Mouse (Mus musculus): ENCODE results near the gene Ctrc.

The Ctrc gene

GRCm38 (mm10) chr4:141871333-141871725 lies 25.2 kb upstream of the Ctrc start:
- ChIA-PET POLR2A (interaction anchor here in 3 of 4 experiments (0.6 to 1.5 kb wide), 7 partner anchors 11 to 301 kb away, joined by 3 to 4 read pairs (median 3); no protein-coding TSS in a partner anchor), CTCF (interaction anchor here in 1 of 4 experiments (2.8 kb wide), 1 partner anchor 14 kb away, joined by 8 read pairs; no protein-coding TSS in a partner anchor)

- ChIA-PET CTCF (interaction anchor here in 2 of 4 experiments (1.1 to 2.8 kb wide), 2 partner anchors 14 kb away, joined by 3 to 8 read pairs; no protein-coding TSS in a partner anchor), POLR2A (interaction anchor here in 3 of 4 experiments (0.6 to 1.5 kb wide), 11 partner anchors 11 to 301 kb away, joined by 3 to 4 read pairs (median 3); no protein-coding TSS in a partner anchor)
Observed at GRCm38 (mm10) chr4:141870666-141871332, 24.6 kb upstream of the Ctrc start.

GRCm38 (mm10) chr4:141869436-141870215 lies 23.5 kb upstream of the Ctrc start:
- CTCF ChIA-PET: interaction anchor here in 1 of 4 experiments (1.1 kb wide), 1 partner anchor 87 kb away, joined by 4 read pairs; no protein-coding TSS in a partner anchor

GRCm38 (mm10) chr4:141868051-141868450 lies 21.9 kb upstream of the Ctrc start:
- POLR2A ChIA-PET: interaction anchor here in 3 of 4 experiments (0.6 to 3.1 kb wide), 21 partner anchors 8 to 584 kb away, joined by 3 to 19 read pairs (median 4); no protein-coding TSS in a partner anchor

More at GRCm38 (mm10) chr4:141869436-141870215, 23.5 kb upstream of the Ctrc start:
- POLR2A ChIA-PET: interaction anchor here in 2 of 4 experiments (1.0 to 1.5 kb wide), 4 partner anchors 10 to 76 kb away, joined by 3 to 4 read pairs (median 3); no protein-coding TSS in a partner anchor

GRCm38 (mm10) chr4:141867498-141867897 lies 21.3 kb upstream of the Ctrc start:
- CTCF ChIA-PET: interaction anchor here in 3 of 4 experiments (0.6 to 1.4 kb wide), 6 partner anchors 10 to 395 kb away, joined by 3 to 7 read pairs (median 4); no protein-coding TSS in a partner anchor
- POLR2A ChIA-PET: interaction anchor here in 3 of 4 experiments (0.7 to 3.1 kb wide), 37 partner anchors 8 to 442 kb away, joined by 3 to 19 read pairs (median 4); partner anchors contain the start of genes Casp9 (in 2 of the 3), Dnajc16 (in 1 of the 3) and Efhd2 (in 1 of the 3)

More at GRCm38 (mm10) chr4:141868051-141868450, 21.9 kb upstream of the Ctrc start:
- CTCF ChIA-PET: interaction anchor here in 2 of 4 experiments (0.6 to 1.4 kb wide), 4 partner anchors 11 to 396 kb away, joined by 3 to 7 read pairs (median 4); no protein-coding TSS in a partner anchor

GRCm38 (mm10) chr4:141866933-141867490 lies 20.9 kb upstream of the Ctrc start:
- ChIA-PET POLR2A (interaction anchor here in 3 of 4 experiments (0.7 to 3.1 kb wide), 39 partner anchors 7 to 372 kb away, joined by 3 to 19 read pairs (median 4); partner anchors contain the start of genes Casp9 (in 3 of the 3), Efhd2 (in 2 of the 3) and Dnajc16 (in 1 of the 3)), CTCF (interaction anchor here in 3 of 4 experiments (0.6 to 1.4 kb wide), 7 partner anchors 10 to 208 kb away, joined by 3 to 7 read pairs (median 4); no protein-coding TSS in a partner anchor)

- CTCF ChIA-PET: interaction anchor here in 1 of 4 experiments (1.4 kb wide), 1 partner anchor 9 kb away, joined by 5 read pairs; no protein-coding TSS in a partner anchor
Observed at GRCm38 (mm10) chr4:141865600-141865999, 19.4 kb upstream of the Ctrc start.

GRCm38 (mm10) chr4:141865006-141865405 lies 18.8 kb upstream of the Ctrc start:
- ChIA-PET CTCF (interaction anchor here in 1 of 4 experiments (0.7 kb wide), 1 partner anchor 43 kb away, joined by 3 read pairs; no protein-coding TSS in a partner anchor), POLR2A (interaction anchor here in 2 of 4 experiments (0.6 to 1.7 kb wide), 7 partner anchors 11 to 584 kb away, joined by 3 to 4 read pairs (median 3); no protein-coding TSS in a partner anchor)

More at GRCm38 (mm10) chr4:141865600-141865999, 19.4 kb upstream of the Ctrc start:
- POLR2A ChIA-PET: interaction anchor here in 2 of 4 experiments (0.8 to 2.1 kb wide), 8 partner anchors 8 to 373 kb away, joined by 3 to 7 read pairs (median 4); partner anchors contain the start of gene Efhd2 (in 1 of the 2)

GRCm38 (mm10) chr4:141864506-141864905 lies 18.3 kb upstream of the Ctrc start:
- ChIA-PET POLR2A (interaction anchor here in 3 of 4 experiments (0.6 to 1.7 kb wide), 9 partner anchors 11 to 748 kb away, joined by 3 to 4 read pairs (median 3); no protein-coding TSS in a partner anchor), CTCF (interaction anchor here in 2 of 4 experiments (0.6 to 0.7 kb wide), 2 partner anchors 43 to 230 kb away, joined by 3 read pairs; no protein-coding TSS in a partner anchor)

- ChIA-PET POLR2A (interaction anchor here in 1 of 4 experiments (1.3 to 1.7 kb wide), 2 partner anchors 12 to 19 kb away, joined by 3 to 4 read pairs; no protein-coding TSS in a partner anchor), CTCF (no interaction called here)
Observed at GRCm38 (mm10) chr4:141863726-141864280, 17.6 kb upstream of the Ctrc start.

- POLR2A ChIA-PET: no interaction called here
- CTCF ChIA-PET: interaction anchor here in 1 of 4 experiments (0.7 kb wide), 1 partner anchor 141 kb away, joined by 4 read pairs; no protein-coding TSS in a partner anchor
Observed at GRCm38 (mm10) chr4:141862867-141863266, 16.7 kb upstream of the Ctrc start.

GRCm38 (mm10) chr4:141861591-141862295 lies 15.6 kb upstream of the Ctrc start:
- CTCF ChIA-PET: no interaction called here
- POLR2A ChIA-PET: interaction anchor here in 1 of 4 experiments (2.1 kb wide), 1 partner anchor 23 kb away, joined by 5 read pairs; no protein-coding TSS in a partner anchor

GRCm38 (mm10) chr4:141860246-141860841 lies 14.2 kb upstream of the Ctrc start:
- CTCF ChIA-PET: interaction anchor here in 2 of 4 experiments (0.8 to 1.0 kb wide), 2 partner anchors 22 to 51 kb away, joined by 3 read pairs; no protein-coding TSS in a partner anchor
- POLR2A ChIA-PET: interaction anchor here in 2 of 4 experiments (1.0 to 2.1 kb wide), 7 partner anchors 7 to 242 kb away, joined by 3 to 6 read pairs (median 3); partner anchors contain the start of gene Tmem82 (in 1 of the 2)

GRCm38 (mm10) chr4:141859351-141859750 lies 13.2 kb upstream of the Ctrc start:
- CTCF ChIA-PET: no interaction called here
- POLR2A ChIA-PET: interaction anchor here in 2 of 4 experiments (0.6 to 1.9 kb wide), 10 partner anchors 8 to 1067 kb away, joined by 3 to 6 read pairs (median 3); partner anchors contain the start of gene Tmem82 (in 1 of the 2)

- ChIA-PET CTCF (interaction anchor here in 2 of 4 experiments (0.7 to 2.7 kb wide), 3 partner anchors 27 to 107 kb away, joined by 3 to 18 read pairs (median 3); no protein-coding TSS in a partner anchor), POLR2A (interaction anchor here in 2 of 4 experiments (0.6 to 1.9 kb wide), 3 partner anchors 8 to 68 kb away, joined by 3 to 4 read pairs (median 3); no protein-coding TSS in a partner anchor)
Observed at GRCm38 (mm10) chr4:141858501-141858900, 12.3 kb upstream of the Ctrc start.

Data from embryonic stem cell, embryonic (primary cell).